Mouse (Mus musculus) inflammation-experienced regulatory T-cells, adult 6 months (primary cell): ENCODE data around the gene Palm2. TPM values are rescaled to one million over a fixed set of nuclear protein-coding genes. Genes with fewer than 3 reads are reported as not detected.
A peak's percentile ranks its signal among the peaks of the same experiment; 100 is the strongest.

Experiments
- ATAC-seq: one replicate; pipeline ENCODE4 v1.8.0; 2017
- polyA plus RNA-seq, 3 experiments: library from polyadenylated mRNA; unstranded; fragments of 100-300 nt; shearing (Covaris generic); gene quantifications; one replicate each; pipeline ENCODE4 v1.2.1; 2017

The Palm2 gene
- polyA plus RNA-seq, 3 experiments from 2014 or later: not detected

DNA sequence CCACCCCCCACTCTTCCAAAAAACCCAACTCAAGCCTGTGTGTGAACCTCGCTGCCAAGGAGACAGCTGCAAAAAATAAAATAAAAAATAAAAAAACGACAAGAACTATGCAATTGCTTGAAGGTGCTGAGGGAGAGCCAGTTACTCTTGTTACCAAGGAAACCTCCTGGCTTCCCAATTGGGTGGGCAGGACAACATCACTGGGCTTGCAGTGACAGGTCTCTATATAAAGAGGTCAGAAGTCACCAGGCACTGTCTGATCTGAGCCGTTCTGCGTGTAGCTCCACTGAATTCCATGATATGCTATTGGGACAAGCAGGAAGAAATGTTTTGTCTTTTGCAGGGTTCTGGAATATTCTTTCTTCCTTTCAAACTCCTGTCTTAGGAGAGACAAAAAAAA lies 282.7 kb downstream of the Palm2 start:
- no peak for ATAC-seq

DNA sequence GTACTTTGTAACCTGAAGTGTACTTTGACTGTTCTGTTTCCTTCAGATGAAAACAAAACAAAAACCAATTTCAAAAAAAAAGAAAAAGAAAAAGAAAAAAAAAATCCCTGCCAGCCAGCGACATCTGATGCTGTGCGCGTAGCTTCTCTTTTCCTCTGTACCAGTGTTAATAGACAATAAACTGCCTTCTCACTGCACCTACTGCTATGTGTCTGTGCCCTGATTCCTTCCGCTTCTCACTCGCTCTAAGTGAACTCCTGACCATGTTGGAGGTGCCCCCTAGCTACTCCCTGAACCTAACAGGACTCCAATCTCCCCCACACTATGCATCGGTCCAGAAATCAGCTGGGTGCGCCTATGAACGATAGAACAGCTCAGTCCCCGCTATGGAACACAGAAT lies 283.3 kb downstream of the Palm2 start, which contains the start of gene Akap2:
Gene Akap2, plus strand, starts transcription at position 304 of the 400 bp plus-strand sequence.
- ATAC-seq: no peak

DNA sequence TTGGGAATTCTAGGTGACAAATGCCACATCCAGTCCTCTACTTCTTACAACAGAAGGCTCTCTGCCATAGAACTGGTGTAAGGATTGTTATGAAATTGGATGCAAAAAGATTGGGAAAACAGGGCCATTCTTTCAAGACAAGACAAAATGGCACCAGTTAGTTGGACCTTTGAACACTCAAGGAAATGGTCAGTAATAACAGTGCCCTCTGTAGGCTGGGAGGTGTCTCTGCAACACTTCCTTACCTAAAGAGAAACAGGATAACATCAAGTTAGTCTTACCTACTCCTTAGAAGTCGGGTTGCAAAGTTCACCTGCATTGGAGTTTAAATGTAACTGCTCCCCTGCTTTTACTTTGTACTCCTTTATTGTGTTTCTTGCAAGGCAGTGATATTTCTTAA lies 285.3 kb downstream of the Palm2 start:
- no peak for ATAC-seq

GRCm38 (mm10) chr4:57720869-57721361 lies 286.9 kb downstream of the Palm2 start:
- ATAC-seq: no peak

- ATAC-seq: no peak
These were observed 288.2 kb downstream of the Palm2 start for GRCm38 (mm10) chr4:57722296-57722695.

DNA sequence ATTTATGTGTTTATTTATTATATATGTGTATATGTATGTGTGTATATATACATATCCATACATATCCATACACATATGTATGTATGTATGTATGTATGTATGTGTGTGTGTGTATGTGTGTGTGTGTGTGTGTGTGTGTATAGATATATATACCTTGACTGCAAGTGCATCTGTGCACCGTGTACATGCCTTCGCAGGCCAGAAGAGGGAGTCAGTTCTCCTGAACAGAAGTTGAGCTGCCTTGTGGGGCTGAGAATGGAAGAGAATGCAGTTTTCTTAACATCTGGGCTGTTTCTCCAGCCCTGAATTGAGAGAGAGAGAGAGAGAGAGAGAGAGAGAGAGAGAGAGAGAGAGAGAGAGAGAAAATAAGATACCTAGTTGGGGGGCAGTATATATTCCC lies 289.6 kb downstream of the Palm2 start:
- no peak for ATAC-seq

DNA sequence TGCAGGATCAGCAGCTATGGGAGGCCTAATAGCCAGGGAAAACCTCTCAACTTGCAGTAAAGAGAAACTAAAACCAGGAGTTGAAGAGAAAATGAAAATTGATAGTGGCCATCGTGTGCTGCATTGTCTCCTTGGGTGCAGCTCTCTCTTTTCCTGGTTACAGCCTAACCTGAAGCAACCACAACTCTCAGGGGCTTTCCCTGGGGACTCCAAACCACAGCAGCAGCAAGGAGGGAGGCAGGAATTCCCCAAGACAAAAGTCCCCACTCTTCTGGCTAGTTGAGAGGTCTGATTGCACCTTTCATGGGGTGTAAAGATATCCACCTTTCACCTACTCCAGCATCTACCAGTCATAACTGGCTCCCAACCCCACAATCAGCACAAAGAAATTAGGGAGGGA lies 291.5 kb downstream of the Palm2 start:
- ATAC-seq: peak; percentile 68

GRCm38 (mm10) chr4:57728611-57729183 lies 294.6 kb downstream of the Palm2 start:
- ATAC-seq: no peak

- no peak for ATAC-seq
These were observed 296.0 kb downstream of the Palm2 start for GRCm38 (mm10) chr4:57730047-57730446.

GRCm38 (mm10) chr4:57730801-57731598 lies 297.0 kb downstream of the Palm2 start:
- peak; percentile 84 for ATAC-seq

GRCm38 (mm10) chr4:57732351-57732750 lies 298.3 kb downstream of the Palm2 start:
- no peak for ATAC-seq

- no peak for ATAC-seq
These were observed 299.4 kb downstream of the Palm2 start for GRCm38 (mm10) chr4:57733445-57733844.

DNA sequence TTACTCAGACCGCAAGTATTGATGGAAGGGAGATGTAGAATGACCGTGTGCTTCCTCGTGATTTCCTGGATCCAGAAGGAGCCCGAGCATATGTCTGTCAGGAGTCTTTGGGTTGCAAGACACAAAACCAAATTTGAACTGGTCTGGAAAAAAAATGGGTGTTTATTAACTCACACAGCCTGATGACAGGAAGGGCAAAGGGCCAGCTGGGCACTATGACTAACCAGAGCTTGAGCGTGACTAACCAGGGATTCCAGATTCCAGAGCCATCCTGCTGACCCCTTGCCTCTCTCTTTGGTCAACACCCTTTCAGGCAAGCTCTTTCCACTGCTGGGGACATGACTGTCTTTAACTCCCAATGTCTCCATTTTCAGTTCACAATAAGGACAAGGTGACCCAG lies 301.4 kb downstream of the Palm2 start:
- ATAC-seq: no peak

DNA sequence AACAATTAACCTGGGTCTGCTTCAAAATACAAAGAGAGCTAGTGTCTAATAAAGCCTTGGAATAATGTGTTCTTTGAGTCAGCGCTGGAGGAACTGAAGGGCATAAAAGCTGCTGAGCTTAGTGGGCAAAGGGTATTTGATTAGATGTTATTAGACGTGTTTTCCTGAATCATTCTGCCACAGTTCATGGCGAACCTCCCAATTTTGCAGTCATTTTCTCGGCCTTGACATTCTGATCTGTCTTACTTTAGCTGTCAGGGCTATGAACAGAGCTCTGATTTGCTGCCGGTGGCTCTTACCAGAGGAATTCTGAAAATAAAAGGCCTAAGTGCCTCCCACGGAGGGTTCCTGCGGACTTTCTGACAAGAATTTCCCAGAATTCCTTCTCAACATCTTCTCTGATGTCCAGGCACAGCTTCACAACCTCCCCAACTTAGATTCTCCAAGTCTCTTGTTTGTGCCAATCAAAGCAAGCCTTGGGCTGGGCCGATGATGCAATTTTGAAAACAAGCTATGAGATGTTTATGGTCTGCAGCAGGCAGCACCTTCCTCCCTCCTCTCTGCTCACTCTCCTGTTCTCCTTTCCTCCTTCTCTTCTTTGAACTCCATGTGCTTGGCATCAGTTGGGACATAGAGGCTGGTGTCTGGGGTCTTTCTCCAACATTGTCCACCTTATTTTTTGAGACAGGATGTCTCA lies 305.0 kb downstream of the Palm2 start:
- no peak for ATAC-seq

GRCm38 (mm10) chr4:57743325-57743929 lies 309.4 kb downstream of the Palm2 start:
- no peak for ATAC-seq

DNA sequence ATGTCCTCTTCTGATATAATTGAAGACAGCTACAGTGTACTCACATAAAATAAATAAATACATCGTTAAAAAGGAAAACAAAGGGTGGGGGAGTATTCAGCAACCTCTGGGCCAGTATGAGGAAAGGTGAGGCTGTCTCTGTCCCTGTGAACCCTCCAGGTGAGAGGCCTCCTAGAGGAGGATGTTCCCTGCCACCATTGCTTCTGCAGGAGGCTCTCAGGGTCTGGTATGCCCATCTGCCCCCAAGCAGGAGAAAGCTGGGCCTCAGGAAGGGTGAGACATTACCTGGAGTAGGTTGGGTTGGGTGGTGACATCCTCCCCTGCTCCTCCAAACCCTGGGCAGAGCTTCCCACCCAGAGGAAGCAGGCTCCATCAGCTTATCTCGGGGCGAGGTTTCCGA lies 316.6 kb downstream of the Palm2 start:
- ATAC-seq: no peak

DNA sequence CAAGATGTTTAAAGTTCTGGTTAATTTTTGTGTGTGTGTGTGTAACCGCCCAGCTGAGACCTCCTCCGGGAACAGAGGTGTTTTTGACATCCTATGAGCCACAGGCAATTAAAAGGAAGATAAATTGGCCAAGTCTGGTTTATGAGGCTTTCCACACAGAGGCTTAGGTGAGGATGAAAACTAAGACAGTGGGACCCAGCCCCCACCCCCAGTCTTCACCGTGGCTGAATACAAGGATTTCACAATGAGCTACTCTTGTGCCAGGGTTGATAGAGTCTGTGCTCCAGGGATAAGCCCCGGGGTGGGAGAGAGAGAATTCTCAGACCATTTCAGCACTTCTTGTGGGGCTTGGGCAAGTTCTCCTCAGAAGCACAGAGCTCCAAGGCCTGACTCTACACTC lies 317.0 kb downstream of the Palm2 start:
- no peak for ATAC-seq

DNA sequence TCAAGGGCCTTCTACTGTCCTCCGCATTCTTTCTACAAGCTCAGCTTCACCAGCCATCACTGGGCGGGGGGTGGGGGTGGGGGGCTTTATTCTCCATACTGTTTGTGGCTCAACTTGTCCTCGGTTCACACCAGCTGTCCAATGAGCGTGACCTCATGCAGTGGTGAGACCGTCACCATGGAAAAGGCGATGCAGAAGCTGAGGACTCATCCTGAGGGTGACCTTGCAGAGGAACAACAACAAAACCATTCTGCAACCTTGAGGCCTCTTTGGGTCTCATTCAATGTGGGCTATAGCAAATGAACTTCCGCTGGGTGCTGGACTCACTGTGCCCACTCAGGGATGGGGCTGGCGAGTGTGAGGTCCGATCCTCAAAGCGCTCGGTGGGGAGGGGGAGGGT lies 317.5 kb downstream of the Palm2 start:
- ATAC-seq: no peak

DNA sequence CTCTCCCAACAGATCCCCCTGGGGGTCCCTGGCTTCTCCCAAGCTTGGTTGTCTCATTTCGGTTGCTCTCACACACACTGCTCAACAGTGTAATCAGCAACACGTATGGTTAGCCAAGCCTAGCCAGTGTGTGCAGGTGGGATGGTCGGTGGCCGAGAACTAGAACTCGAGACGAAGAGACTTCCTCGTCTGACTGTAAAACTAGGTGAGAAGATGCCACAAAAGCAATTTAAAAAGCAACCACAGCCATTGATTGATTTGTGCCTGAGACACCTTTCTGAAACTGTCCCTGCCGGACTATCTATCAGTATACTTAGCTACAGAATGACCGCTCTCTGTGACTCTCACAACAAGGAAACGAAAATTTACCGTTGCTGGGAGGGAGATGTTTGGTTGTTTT lies 321.0 kb downstream of the Palm2 start:
- ATAC-seq: no peak

- no peak for ATAC-seq
These were observed 323.9 kb downstream of the Palm2 start for GRCm38 (mm10) chr4:57757997-57758396.
